Comparison of ENCODE assay signal across 8 mouse cellular contexts in the genomic region with DNA sequence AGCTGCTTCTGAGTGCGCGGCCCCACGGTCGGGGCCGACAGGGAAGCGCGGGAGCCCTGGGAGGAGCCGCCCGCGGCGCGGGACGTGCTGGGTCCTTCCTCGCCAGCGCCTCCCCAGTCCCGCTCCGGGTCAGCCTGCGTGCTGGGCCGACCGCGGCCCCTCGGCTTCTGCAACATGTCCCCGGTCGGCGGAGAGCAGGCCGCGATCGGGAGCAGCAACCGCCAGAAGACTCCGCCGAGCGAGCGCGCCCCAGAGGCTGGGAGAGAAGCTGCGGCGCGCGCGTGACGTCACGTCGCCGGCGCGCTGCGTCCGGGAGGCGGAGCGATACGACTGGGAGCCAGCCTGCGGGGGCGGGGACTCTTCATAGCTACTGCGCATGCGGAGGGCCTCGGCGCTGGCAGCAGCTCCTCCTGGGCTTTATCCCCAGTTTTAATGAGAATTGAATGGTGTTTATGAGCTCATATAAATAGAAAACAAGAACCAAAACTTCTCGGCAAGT. TPM values are rescaled to one million over a fixed set of nuclear protein-coding genes. Genes with fewer than 3 reads are reported as not detected.
DNase-seq lines count a peak whose midpoint lies in the region; ATAC-seq and TF ChIP-seq lines count a peak whose summit lies in the region.

A gene (minus strand): TSS at position 255 of the 499 bp plus-strand sequence.

- ATAC-seq in forebrain, embryonic 12.5 days (ENCODE audit: low FRiP score) = peak; percentile 95
- ATAC-seq in heart, postnatal 0 days (ENCODE audit: insufficient read depth, low read depth) = peak; percentile 98
- peak; percentile 94 for ATAC-seq in liver, embryonic 16.5 days (ENCODE audit: low read depth)
- peak; percentile 94 for ATAC-seq in neural tube, embryonic 13.5 days (ENCODE audit: low read depth)

- peak within 1 kb of the TSS; percentile 97 for H3K4me3 ChIP-seq in E14TG2a.4 (replicated peaks; ENCODE audit: low read length)
- H3K4me3 ChIP-seq in forebrain, embryonic 12.5 days (replicated peaks) = peak within 1 kb of the TSS; percentile 90
- H3K4me3 ChIP-seq in heart, postnatal 0 days (ENCODE audit: low read depth, low read length) = peak within 1 kb of the TSS; percentile 85
- H3K4me3 ChIP-seq in liver, embryonic 16.5 days (ENCODE audit: low read depth, low read length) = peak within 1 kb of the TSS; percentile 96
- peak within 1 kb of the TSS; percentile 92 for H3K4me3 ChIP-seq in neural tube, embryonic 13.5 days
- H3K4me3 ChIP-seq in testis, adult 2 months (ENCODE audit: control insufficient read depth, low read depth, low read length) = peak within 1 kb of the TSS; percentile 91

- 0% methylated on average over 56 of the region's 57 CpGs for WGBS in forebrain, embryonic 12.5 days
- WGBS in heart, postnatal 0 days = 0% methylated on average over 57 of the region's 57 CpGs
- under 1% methylated on average over 57 of the region's 57 CpGs for WGBS in liver, embryonic 16.5 days (ENCODE audit: insufficient replicate concordance)
- under 1% methylated on average over 57 of the region's 57 CpGs for WGBS in neural tube, embryonic 13.5 days

- peaks cover 3% of the 10 kb centered on the region; the same call in 1 of the 2 replicates for H3K27me3 ChIP-seq in E14TG2a.4 (ENCODE audit: insufficient read depth, low read length)
- no peaks in the 10 kb centered on the region for H3K27me3 ChIP-seq in forebrain, embryonic 12.5 days
- H3K27me3 ChIP-seq in heart, postnatal 0 days (ENCODE audit: control insufficient read depth, insufficient read depth, low read length) = no peaks in the 10 kb centered on the region
- no peaks in the 10 kb centered on the region for H3K27me3 ChIP-seq in liver, embryonic 16.5 days (ENCODE audit: control insufficient read depth, insufficient read depth, low read depth, low read length)
- no peaks in the 10 kb centered on the region for H3K27me3 ChIP-seq in neural tube, embryonic 13.5 days
- no peaks in the 10 kb centered on the region for H3K27me3 ChIP-seq in testis, adult 2 months (ENCODE audit: control insufficient read depth, insufficient read depth, low read length)

- peak within 1 kb of the TSS; percentile 95 for H3K27ac ChIP-seq in forebrain, embryonic 12.5 days
- peak within 1 kb of the TSS; percentile 93 for H3K27ac ChIP-seq in heart, postnatal 0 days (ENCODE audit: low read depth)
- peak within 1 kb of the TSS; percentile 88 for H3K27ac ChIP-seq in liver, embryonic 16.5 days (ENCODE audit: low read length)
- H3K27ac ChIP-seq in neural tube, embryonic 13.5 days (replicated peaks) = peak within 1 kb of the TSS; percentile 96
- peak within 1 kb of the TSS; percentile 93 for H3K27ac ChIP-seq in testis, adult 2 months (ENCODE audit: control insufficient read depth, insufficient read depth, low read depth, low read length)

- no peaks in the 10 kb centered on the region for H3K9me3 ChIP-seq in E14TG2a.4 (ENCODE audit: low read length)
- H3K9me3 ChIP-seq in forebrain, embryonic 12.5 days = no peaks in the 10 kb centered on the region
- H3K9me3 ChIP-seq in heart, postnatal 0 days (replicated peaks; ENCODE audit: control insufficient read depth, low read length) = no peaks in the 10 kb centered on the region
- no peaks in the 10 kb centered on the region for H3K9me3 ChIP-seq in liver, embryonic 16.5 days (replicated peaks; ENCODE audit: control insufficient read depth, low read length)
- no peaks in the 10 kb centered on the region for H3K9me3 ChIP-seq in neural tube, embryonic 13.5 days

- H3K36me3 ChIP-seq in E14TG2a.4 (ENCODE audit: insufficient read depth, low read length) = peaks cover 17% of the 10 kb centered on the region
- H3K36me3 ChIP-seq in forebrain, embryonic 12.5 days (replicated peaks) = no peaks in the 10 kb centered on the region
- no peaks in the 10 kb centered on the region for H3K36me3 ChIP-seq in heart, postnatal 0 days (replicated peaks; ENCODE audit: control insufficient read depth, insufficient read depth, low read length)
- no peaks in the 10 kb centered on the region for H3K36me3 ChIP-seq in liver, embryonic 16.5 days (ENCODE audit: control insufficient read depth, insufficient read depth)
- H3K36me3 ChIP-seq in neural tube, embryonic 13.5 days = no peaks in the 10 kb centered on the region
- H3K36me3 ChIP-seq in testis, adult 2 months (ENCODE audit: control insufficient read depth, insufficient read depth, low read length) = no peaks in the 10 kb centered on the region

- DNase-seq in c-Kit-positive CD71-positive TER-119-positive erythroid progenitor cells, embryonic 14.5 days (ENCODE audit: low spot score) = peak; percentile 90
- peak; percentile 93 for DNase-seq in heart, postnatal 0 days (ENCODE audit: low spot score)
- peak; percentile 98 for DNase-seq in kidney, postnatal 4 days

- no peak for TF ChIP-seq EP300 in heart, postnatal 0 days (IDR thresholded peaks at IDR 0.05; ENCODE audit: low read depth)

- H3K4me2 ChIP-seq in forebrain, embryonic 12.5 days = peak within 1 kb of the TSS; percentile 78
- H3K4me2 ChIP-seq in heart, postnatal 0 days (ENCODE audit: low read depth, low read length) = peak within 1 kb of the TSS; percentile 79
- peak within 1 kb of the TSS; percentile 69 for H3K4me2 ChIP-seq in liver, embryonic 16.5 days (ENCODE audit: low read depth, low read length)
- H3K4me2 ChIP-seq in neural tube, embryonic 13.5 days = peak within 1 kb of the TSS; percentile 80

- TF ChIP-seq POLR2A in testis, adult 2 months (IDR thresholded peaks at IDR 0.05; ENCODE audit: control insufficient read depth, low read depth, low read length) = peak; percentile 95

- H3K9ac ChIP-seq in forebrain, embryonic 12.5 days = peak within 1 kb of the TSS; percentile 90
- H3K9ac ChIP-seq in heart, postnatal 0 days (replicated peaks; ENCODE audit: low read depth, low read length) = peak within 1 kb of the TSS; percentile 87
- peak within 1 kb of the TSS; percentile 93 for H3K9ac ChIP-seq in liver, embryonic 16.5 days (ENCODE audit: low read depth, low read length)
- H3K9ac ChIP-seq in neural tube, embryonic 13.5 days = peak within 1 kb of the TSS; percentile 94

- no peak for TF ChIP-seq CTCF in E14TG2a.4 (conservative IDR thresholded peaks at IDR 0.05; ENCODE audit: low read length)
- TF ChIP-seq CTCF in heart, postnatal 0 days (IDR thresholded peaks at IDR 0.05; ENCODE audit: low read depth) = 0 out of 2 replicates have a peak, but pooled peaks have one; percentile 12
- TF ChIP-seq CTCF in testis, adult 2 months (IDR thresholded peaks at IDR 0.05; ENCODE audit: control insufficient read depth, insufficient read depth, insufficient replicate concordance, low read depth, low read length) = no peak

- H3K4me1 ChIP-seq in E14TG2a.4 (replicated peaks; ENCODE audit: low read depth, low read length) = peaks cover 43% of the 10 kb centered on the region
- H3K4me1 ChIP-seq in forebrain, embryonic 12.5 days = peaks cover 32% of the 10 kb centered on the region
- H3K4me1 ChIP-seq in heart, postnatal 0 days (ENCODE audit: control insufficient read depth, insufficient read depth) = peaks cover 11% of the 10 kb centered on the region
- H3K4me1 ChIP-seq in liver, embryonic 16.5 days (ENCODE audit: control insufficient read depth, low read depth, low read length) = peaks cover 14% of the 10 kb centered on the region
- peaks cover 39% of the 10 kb centered on the region for H3K4me1 ChIP-seq in neural tube, embryonic 13.5 days (replicated peaks)
- peaks cover 4% of the 10 kb centered on the region for H3K4me1 ChIP-seq in testis, adult 2 months (ENCODE audit: control insufficient read depth, insufficient read depth, low read length)

RNA-seq across cellular contexts. Expression of the gene that starts here (rescaled TPM):
- polyA plus RNA-seq in forebrain, embryonic 12.5 days (2016; fragmentation: Nextera tagmentation; extraction: Ambion mirVana) = 10.4 and 10.7 TPM in 2 replicates
- total RNA-seq in heart, postnatal 0 days (2014; rRNA removed; ENCODE audit: low replicate concordance) = 9.7 and 11.4 TPM in 2 replicates
- polyA plus RNA-seq in heart, postnatal 0 days (2015; fragmentation: Nextera tagmentation; extraction: Ambion mirVana) = 6.6 and 6.7 TPM in 2 replicates
- 4.1 and 5.1 TPM in 2 replicates for polyA plus RNA-seq in liver, embryonic 16.5 days (2015; fragmentation: Nextera tagmentation; extraction: Ambion mirVana)
- polyA plus RNA-seq in neural tube, embryonic 13.5 days (2015; fragmentation: Nextera tagmentation; extraction: Ambion mirVana) = 9.7 and 10.4 TPM in 2 replicates
- 3.4 and 3.7 TPM in 2 replicates for polyA plus RNA-seq in testis, adult 2 months (2012; rRNA removed)

Comparison
In these comparisons a context has a peak if more than half of its experiments do, and no peak if none do; other contexts are left out.
1. Peak in every context shown above with its lines: DNase-seq, ATAC-seq, H3K4me3 ChIP-seq and H3K27ac ChIP-seq.